Mouse (Mus musculus): Measurements from ENCODE around the gene Gzmb.
A peak's percentile ranks its signal among the peaks of the same experiment; 100 is the strongest.
"Not testable (repeated sequence)": the region's sequence is repeated elsewhere in the genome, so short reads cannot be mapped to it uniquely, and the experiment has no call there.

Gene Gzmb

DNA sequence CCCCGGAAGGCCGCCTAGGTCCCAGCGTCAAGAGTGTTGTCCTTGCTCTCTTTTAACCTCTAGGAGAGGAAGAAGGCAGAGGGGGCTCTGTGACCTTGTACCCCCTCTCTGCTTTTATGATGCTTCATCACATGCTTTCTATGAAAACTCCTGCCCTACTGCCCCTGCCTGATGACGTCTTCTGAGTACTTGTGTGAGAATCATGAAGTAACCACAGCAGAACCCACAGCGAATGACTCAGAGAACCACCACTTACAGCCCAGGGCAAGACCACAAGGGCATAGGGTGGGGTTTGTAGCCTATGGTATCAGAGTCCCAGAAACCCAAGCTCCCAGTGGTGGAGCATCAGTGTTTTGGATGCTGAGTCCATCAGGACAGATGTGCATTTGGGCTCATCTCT, at the start of gene Gzmb:
Gene Gzmb, minus strand, starts transcription at position 108 of the 400 bp plus-strand sequence.
- DNase-seq, result no peak

DNA sequence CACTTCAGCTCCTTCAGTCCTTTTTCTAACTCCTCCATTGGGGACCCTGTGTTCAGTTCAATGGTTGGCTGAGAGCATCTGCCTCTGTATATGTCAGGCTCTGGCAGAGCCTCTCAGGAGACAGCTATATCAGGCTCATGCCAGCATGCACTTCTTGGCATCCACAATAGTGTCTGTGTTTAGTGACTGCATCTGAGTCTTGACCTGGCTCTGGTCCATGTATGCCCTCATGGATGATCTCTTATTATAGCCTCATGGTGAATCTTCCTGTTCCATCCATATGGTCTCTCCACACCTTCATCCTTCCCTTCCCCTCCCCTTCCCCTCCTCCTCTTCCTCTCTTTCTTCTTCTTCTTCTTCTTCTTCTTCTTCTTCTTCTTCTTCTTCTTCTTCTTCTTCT, 49.7 kb upstream of the Gzmb start:
- peak; percentile 25 to 45 for DNase-seq

DNA sequence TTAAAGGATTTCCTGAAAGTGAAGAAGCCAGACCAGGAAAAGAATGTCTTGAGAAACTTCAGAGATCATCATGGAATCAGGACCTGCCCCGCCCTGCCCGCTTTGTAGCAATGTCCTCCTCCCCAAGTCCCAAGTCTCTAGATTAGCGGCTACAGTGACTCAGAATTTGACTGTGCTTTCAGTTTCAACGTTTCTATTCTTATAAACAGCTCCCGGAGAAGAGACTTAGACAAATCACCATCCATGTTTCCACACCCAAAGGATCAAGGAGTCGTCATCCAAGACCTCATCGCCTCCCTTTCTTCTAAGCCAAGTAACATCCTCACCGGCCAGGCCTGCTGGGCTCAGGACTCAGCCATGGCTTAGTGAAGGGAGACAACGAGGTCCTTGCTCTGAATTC, 48.2 kb upstream of the Gzmb start:
- DNase-seq, result no peak

DNA sequence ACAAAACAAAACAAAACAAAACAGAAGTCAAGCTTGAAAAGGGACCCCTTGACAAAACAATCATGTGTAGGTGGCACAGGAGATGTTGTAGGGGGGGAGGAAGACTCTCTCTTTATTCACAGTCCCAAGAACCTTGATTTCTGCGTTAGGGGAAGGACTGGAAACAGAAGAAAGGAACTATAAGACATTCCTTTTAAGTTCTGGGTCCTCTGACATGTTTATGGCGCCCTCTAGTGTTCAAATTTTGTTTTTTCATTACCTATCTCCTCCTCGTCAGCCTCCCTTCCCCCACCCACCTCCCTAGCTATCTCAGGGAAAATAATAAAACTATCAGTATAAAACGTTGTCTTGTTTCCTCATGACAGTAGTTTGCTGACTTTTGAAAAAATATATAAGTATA, 42.1 kb upstream of the Gzmb start:
- DNase-seq, result no peak

DNA sequence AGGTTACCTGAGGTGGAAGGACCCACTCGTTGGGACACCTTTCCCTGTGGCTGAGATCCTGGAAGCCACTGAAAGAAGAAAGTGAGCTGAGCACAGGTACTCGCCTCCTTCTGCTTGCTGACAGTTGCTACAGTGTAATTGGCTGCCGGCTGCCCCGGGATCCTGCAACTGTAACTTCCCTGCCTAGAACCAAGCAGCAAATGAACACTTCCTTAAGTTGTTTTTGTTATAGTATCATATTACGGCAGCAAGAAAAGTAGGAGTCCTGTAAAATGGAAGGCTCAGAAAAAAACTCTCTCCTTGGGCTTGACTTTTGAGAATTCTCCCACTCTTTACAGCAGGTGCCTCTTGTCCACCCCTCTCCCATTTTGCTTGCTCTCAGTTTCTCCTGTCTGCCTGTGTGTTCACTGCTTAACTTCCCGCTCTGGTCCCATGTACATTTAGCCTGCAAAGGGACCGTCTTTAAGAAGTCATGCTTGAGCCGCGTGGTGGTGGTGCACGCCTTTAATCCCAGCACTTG, 41.5 kb upstream of the Gzmb start:
- DNase-seq, result no peak

DNA sequence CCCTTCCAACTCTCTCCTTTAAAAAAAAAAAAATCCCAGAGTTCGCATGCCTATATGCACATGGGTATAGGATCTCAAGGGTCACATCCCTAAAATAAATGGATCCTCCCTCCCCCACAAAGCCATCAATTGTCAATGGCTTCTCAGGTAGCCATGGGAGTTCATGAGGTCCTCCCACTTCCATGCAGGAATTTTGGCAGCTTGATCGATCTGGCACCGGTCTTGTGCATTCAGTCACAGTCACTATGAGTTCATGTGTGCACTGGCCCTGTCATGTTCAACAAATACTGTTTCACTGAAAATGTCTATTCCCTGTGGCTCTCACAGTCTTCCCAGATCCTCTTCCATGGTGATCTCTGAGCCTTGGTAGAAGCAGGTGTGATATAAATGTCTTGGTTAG, 40.0 kb upstream of the Gzmb start:
- no peak for DNase-seq

DNA sequence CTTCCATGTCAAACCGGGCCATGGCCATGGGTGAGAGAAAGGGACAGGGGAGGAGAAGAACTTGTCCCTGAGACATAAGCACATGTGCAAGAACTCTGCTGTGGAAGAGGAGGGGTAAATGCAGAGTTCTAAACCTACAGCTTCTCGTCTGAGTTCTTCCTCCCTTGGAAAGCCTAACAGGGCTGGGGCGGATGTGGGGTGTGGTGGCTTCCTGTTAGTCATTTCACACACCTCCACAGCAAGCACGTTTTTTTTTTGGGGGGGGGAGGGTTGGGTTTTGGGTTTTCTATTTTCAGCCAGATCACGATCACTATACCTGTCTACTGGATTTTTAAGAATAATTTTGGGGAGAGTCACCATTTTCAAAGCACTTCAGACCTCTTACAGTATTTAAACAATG, 34.7 kb upstream of the Gzmb start:
- no peak for DNase-seq

DNA sequence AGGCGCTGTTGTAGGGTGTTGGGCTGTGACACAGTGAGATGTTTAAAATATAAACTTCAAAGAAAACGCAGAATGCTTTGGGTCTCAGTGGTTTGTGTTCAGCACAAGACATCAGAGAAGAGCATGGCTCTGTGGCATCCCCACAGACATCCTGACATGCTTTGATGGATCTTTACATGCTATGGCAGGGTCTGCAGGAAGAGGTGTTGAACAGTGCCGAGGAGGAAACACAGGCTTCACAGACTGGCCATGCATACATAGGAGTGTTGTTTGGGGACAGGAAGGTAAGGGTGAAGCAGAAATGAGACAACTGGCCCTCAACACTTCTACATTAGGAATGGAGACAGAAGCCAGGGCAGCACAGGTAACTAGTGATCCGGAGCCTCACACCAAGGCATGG, 34.0 kb upstream of the Gzmb start:
- DNase-seq, result no peak

DNA sequence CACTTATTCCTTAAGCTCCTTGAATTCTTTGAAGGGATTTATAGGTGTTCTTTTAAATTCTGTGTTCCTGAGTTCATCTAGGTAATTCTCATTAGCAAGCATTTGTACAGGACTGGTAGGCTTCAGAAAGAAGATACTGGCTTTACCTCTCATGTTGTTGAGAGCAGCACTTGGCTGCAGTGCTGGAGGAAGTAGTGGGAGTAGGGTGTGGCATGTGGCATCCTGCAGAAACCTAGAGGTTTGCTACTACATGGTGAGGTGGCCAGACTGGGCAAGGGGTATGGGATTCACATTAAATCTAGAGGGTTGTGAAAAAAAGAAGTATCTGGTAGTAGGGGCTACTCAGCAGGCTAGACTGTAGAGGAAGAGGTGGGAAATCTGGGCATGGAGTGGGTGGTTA, 31.1 kb upstream of the Gzmb start:
- no peak for DNase-seq

DNA sequence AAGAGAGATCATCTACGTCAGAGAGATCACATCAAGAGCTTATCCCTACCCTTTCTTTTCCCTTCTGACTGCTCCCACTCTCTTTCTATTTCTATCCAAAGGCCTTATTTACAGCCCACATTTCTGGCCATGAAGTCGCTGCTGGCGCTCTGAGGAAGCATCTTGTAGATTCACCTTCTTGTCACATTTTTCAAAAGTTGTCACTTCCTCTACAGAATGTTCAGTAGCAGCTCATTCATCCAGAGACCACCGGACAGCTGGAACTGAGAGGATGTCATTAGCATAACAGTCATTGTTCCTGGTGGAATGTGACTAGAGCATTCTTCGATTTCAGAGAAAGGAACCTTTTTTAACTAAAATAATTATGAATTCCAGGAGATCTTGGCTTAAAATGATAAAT, 26.6 kb upstream of the Gzmb start:
- no peak for DNase-seq

DNA sequence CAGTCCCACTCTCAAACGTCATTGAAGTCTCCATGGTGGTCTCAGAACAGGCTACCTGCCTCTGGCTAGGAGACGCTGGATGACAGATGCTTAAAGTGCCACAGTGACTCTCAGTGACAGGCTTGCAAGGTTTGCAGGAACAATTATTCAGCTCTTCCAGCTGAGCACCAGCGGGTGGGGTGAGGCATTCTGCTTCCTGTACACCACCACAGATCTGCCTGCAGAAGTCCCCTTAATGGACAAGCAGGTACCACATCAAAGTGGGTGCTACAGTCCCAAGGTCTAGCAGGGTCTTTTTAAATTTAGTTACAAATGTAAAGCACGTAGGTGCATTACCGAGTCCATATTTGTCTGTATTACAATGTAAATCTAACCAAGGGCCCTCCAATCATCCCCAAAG, 25.7 kb upstream of the Gzmb start:
- DNase-seq, result no peak

DNA sequence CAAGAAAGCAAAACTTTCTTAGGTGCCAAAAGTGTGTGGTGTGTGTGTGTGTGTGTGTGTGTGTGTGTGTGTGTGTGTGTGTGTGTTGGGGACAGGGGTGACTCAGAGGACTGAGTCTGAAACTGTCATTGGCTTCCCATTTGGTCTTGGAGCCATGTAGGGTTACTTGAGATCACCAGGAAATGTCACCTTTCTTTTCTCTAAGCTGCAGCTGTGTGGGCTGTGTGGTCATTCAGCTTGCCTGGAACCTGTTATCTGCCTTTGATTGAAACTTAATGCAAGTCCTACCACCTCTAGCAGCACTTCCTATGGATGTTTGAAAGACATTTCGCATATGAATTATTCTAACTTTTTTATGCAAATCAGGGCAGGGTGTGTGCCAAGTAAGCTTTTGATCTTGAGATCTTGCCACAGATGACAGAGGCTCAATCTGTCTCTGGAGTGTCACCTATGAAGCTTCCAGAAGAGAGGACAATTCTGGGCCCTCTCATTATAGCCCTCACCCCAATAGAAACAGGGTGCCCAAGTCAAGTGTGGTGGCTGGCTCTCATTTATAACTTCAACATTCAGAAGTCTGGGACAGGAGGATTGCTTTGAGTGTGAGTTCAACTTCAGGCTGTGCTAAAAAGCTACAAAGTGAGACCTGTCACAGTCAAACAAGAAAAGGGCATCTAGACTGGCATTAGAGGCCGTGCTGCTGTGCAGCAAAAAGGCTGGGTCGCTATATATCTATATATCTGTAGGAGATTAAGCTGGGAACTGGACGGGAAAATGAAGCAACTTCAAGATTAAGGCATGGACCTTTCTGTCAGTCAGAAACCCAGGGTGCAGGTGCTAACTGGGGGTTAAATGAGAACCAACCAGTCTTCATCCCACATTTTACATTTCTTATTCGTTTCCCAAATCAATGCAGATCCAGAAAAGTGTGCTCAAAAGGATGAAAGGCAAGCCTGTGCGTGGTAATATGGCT, 22.6 kb upstream of the Gzmb start:
- no peak for DNase-seq

DNA sequence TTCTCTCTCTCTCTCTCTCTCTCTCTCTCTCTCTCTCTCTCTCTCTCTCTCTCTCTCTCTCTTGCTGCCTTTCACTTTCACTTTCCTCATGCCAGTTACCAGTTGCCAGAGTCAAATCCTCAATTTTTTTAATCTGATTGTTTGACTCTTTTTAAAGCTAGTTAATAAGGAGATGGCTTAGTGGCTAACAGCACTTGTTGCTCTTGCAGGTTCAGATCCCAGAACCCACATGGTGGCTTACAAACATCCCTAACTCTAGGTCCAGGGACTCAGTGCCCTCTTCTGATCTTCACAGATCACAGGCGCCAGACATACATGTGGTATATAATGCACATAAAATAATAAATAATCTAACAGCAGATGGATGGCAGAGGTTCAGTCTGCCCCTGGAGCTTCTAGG, 21.8 kb upstream of the Gzmb start:
- no peak for DNase-seq

DNA sequence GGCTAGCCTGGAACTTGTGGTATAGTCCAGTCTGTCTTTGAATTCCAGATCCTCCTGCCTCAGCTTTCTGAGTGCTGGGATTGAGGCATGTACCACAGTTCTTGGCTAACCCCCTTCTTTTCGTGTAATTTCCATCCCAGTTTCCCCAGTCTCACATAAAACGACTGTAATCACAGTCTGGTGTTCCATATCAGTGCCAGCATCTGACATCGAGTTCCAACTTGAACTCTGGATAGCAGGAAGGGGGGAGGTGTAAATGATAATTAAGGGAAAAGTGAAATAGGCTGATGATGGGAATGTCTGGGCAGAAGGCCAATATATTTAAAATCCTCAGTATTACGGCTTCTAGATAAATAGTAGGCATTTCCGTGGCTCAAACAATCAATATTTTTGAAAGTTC, 19.0 kb upstream of the Gzmb start:
- no peak for DNase-seq

DNA sequence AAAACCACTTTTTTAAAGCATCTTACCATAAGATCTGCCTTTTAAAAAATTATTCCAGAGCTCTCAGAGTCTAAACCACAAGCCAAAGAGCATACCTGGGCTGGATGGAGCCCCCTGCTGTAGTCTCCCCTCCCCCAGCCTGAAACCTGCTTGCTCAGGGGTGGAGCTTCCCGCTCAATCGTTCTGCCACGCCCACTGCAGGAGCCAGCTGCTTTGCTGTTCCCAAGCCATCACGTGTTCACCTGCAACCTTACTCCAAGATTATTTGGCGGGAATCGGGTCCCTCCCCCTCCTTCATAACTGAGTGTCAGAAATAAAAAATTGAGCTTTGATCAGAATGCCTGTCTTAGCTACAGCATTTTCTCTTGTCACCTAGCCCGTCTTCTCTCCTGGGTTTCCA, 16.6 kb upstream of the Gzmb start:
- DNase-seq, result not testable (repeated sequence)

DNA sequence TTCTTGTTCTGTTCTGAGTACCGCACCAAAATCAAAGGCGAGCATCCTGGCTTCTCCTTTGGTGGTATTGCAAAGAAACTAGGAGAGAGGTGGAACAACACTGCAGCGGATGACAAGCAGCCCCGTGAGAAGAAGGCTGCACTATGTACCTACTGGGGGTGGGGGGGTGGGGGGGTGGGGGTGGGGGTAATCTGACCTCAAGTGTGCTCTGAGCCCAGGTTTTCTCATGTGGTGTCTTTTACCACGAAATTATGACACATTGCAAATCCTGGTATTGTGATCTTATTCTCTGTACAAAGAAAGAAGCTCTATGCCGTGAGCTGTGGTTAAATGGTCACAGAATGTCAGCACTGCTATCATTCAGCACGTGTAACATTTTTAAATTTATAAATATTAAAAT, 14.0 kb upstream of the Gzmb start:
- not testable (repeated sequence) for DNase-seq

DNA sequence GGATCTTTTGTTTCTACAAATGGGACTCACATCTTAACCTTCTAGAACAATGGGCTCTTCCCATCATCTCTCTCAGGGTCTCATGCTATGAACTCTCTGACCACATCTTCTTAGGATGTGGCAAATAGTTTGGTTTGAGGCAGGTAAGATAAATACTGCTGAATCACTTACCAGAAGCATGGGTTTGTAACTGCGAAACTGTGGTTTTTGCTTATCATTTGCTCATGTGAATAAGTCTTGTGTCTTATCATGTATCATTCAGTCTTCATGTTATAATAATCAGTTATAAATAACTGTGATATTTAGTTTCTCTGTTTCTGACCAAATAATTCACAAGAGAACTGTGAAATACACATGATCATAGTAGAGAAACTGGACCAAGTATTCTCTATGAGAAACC, 4.0 kb upstream of the Gzmb start:
- DNase-seq, result no peak

DNA sequence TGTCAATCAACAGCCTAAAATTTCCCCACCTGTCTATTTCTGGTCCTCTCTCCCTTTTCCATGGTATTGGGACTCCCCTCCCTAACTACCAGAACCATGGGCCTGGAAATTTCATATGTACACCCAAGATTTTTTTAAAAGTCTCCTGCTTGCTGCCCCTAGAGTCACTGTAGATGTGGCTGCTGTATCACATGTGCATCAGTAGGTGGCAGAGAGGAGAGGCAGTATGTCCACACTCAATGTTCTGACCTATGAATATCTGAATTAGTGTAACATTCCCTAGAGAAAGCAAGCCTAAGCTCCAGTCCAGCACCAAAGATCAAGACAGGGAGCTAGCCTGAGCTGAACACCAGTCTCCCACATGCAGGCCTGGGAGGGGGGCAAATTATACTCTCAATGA, 21.7 kb downstream of the Gzmb start:
- DNase-seq, result no peak

DNA sequence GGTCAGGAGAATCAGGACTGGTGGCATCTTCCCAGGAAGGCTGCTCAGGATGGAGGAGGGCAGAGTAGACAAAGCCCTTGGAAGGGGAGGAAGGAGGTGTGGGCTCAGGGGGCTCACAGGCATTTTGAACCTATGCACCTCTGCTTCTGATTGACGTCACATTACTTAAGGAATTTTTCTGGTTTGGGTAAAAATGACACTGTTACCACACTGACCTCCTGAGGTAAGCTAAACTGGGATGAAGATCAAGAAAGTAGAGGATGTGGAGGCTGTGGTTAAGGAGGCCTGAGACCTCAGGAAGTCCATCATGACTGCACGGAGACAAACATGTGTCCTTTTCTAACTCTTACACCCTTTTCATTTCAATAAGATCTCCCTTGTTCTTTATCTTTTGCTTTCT, 27.5 kb downstream of the Gzmb start, which contains the start of gene Gzmc:
Gene Gzmc, minus strand, starts transcription at position 101 of the 400 bp plus-strand sequence.
- DNase-seq, result no peak

DNA sequence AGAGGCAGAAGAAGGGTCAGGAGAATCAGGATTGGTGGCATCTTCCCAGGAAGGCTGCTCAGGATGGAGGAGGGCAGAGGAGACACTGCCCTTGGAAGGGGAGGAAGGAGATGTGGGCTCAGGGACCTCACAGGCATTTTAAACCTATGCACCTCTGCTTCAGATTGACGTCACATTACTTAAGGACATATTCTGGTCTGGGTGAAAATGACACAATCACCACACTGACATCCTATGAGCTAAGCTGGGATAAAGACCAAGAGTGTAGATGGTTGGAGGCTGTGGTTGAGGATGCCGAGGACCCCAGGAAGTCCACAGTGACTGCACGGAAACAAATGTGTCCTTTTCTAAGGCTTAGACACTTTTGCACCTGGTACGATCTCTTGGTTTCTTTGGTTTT, 50.7 kb downstream of the Gzmb start, which contains the start of gene Gzmf:
Gene Gzmf, minus strand, starts transcription at position 101 of the 400 bp plus-strand sequence.
- no peak for DNase-seq
